Mouse (Mus musculus): Measurements from ENCODE around the gene Jaml. TPM values are rescaled to one million over a fixed set of nuclear protein-coding genes. Genes with fewer than 3 reads are reported as not detected.

Gene Jaml
- polyA plus RNA-seq, 1 experiment from 2014 or later: 2.2 TPM

- H3K36me3 ChIP-seq: no peaks in the 10 kb centered on the region
- peaks cover 31% of the 10 kb centered on the region for H3K4me1 ChIP-seq
- H3K27me3 ChIP-seq (ENCODE audit: insufficient read depth, poor library complexity, severe bottlenecking): peaks cover 14% of the 10 kb centered on the region; the same call in 1 of the 2 replicates
- H3K9me3 ChIP-seq: no peaks in the 10 kb centered on the region
- WGBS: 2% methylated on average over 13 of the region's 13 CpGs
- peak within 1 kb of the TSS; percentile 68 for H3K4me3 ChIP-seq
- DNase-seq (ENCODE audit: low spot score): no peak
- H3K27ac ChIP-seq: peak within 1 kb of the TSS; percentile 93
Observed at GRCm38 (mm10) chr9:45117741-45118431, 38.9 kb downstream of the Jaml start, which contains the start of gene Scn2b. TSS of gene Scn2b (plus strand) at chr9:45117782.

- Histone ChIP-seq H3K4me1 (peaks cover 33% of the 10 kb centered on the region), H3K27me3 (ENCODE audit: insufficient read depth, poor library complexity, severe bottlenecking) (peaks cover 14% of the 10 kb centered on the region; the same call in 1 of the 2 replicates), H3K4me3 (peak overlapping the region; percentile 68), H3K27ac (peak overlapping the region; percentile 93), H3K36me3 (no peaks in the 10 kb centered on the region), H3K9me3 (no peaks in the 10 kb centered on the region)
- no peak for DNase-seq (ENCODE audit: low spot score)
- WGBS: 25% methylated on average over 10 of the region's 10 CpGs
Observed at GRCm38 (mm10) chr9:45118552-45118951, 39.6 kb downstream of the Jaml start.

GRCm38 (mm10) chr9:45119316-45119953 is 40.5 kb downstream of the Jaml start:
- no peak overlapping the region for H3K4me3 ChIP-seq
- peaks cover 19% of the 10 kb centered on the region; the same call in 1 of the 2 replicates for H3K27me3 ChIP-seq (ENCODE audit: insufficient read depth, poor library complexity, severe bottlenecking)
- no peak for DNase-seq (ENCODE audit: low spot score)
- no peak overlapping the region for H3K27ac ChIP-seq
- H3K9me3 ChIP-seq: no peaks in the 10 kb centered on the region
- WGBS: 91% methylated on average over 8 of the region's 8 CpGs
- H3K4me1 ChIP-seq: peaks cover 33% of the 10 kb centered on the region
- no peaks in the 10 kb centered on the region for H3K36me3 ChIP-seq

GRCm38 (mm10) chr9:45119954-45120530 is 41.1 kb downstream of the Jaml start:
- Histone ChIP-seq H3K27ac (no peak overlapping the region), H3K36me3 (no peaks in the 10 kb centered on the region), H3K4me3 (no peak overlapping the region), H3K27me3 (ENCODE audit: insufficient read depth, poor library complexity, severe bottlenecking) (peaks cover 19% of the 10 kb centered on the region; the same call in 1 of the 2 replicates), H3K4me1 (peaks cover 33% of the 10 kb centered on the region), H3K9me3 (no peaks in the 10 kb centered on the region)
- DNase-seq (ENCODE audit: low spot score): no peak
- WGBS: 84% methylated on average over 14 of the region's 14 CpGs

GRCm38 (mm10) chr9:45120567-45120966 is 41.6 kb downstream of the Jaml start:
- Histone ChIP-seq H3K4me1 (peaks cover 33% of the 10 kb centered on the region), H3K27ac (no peak overlapping the region), H3K9me3 (no peaks in the 10 kb centered on the region), H3K36me3 (no peaks in the 10 kb centered on the region), H3K4me3 (no peak overlapping the region), H3K27me3 (ENCODE audit: insufficient read depth, poor library complexity, severe bottlenecking) (peaks cover 19% of the 10 kb centered on the region; the same call in 1 of the 2 replicates)
- WGBS: 80% methylated on average over 6 of the region's 6 CpGs
- no peak for DNase-seq (ENCODE audit: low spot score)

- Histone ChIP-seq H3K36me3 (peaks cover 2% of the 10 kb centered on the region; the same call in 1 of the 2 replicates), H3K4me3 (no peak overlapping the region), H3K27me3 (ENCODE audit: insufficient read depth, poor library complexity, severe bottlenecking) (peaks cover 21% of the 10 kb centered on the region; the same call in 1 of the 2 replicates), H3K9me3 (no peaks in the 10 kb centered on the region), H3K27ac (no peak overlapping the region), H3K4me1 (peaks cover 29% of the 10 kb centered on the region)
- no peak for DNase-seq (ENCODE audit: low spot score)
- 45% methylated on average over 6 of the region's 6 CpGs for WGBS
Observed at GRCm38 (mm10) chr9:45121001-45121400, 42.0 kb downstream of the Jaml start.

GRCm38 (mm10) chr9:45121769-45122168 is 42.8 kb downstream of the Jaml start:
- 0 out of 2 replicates have a peak overlapping the region, but pooled peaks have one; percentile 38 for H3K27ac ChIP-seq

GRCm38 (mm10) chr9:45122209-45122761 is 43.3 kb downstream of the Jaml start:
- 0 out of 2 replicates have a peak overlapping the region, but pooled peaks have one; percentile 38 for H3K27ac ChIP-seq
- peaks cover 4% of the 10 kb centered on the region; the same call in 1 of the 2 replicates for H3K36me3 ChIP-seq
- WGBS: 28% methylated on average over 9 of the region's 9 CpGs
- peaks cover 27% of the 10 kb centered on the region; the same call in 1 of the 2 replicates for H3K27me3 ChIP-seq (ENCODE audit: insufficient read depth, poor library complexity, severe bottlenecking)
- DNase-seq (ENCODE audit: low spot score): no peak
- no peaks in the 10 kb centered on the region for H3K9me3 ChIP-seq
- peak overlapping the region; percentile 38 for H3K4me3 ChIP-seq
- H3K4me1 ChIP-seq: peaks cover 26% of the 10 kb centered on the region

More at GRCm38 (mm10) chr9:45121769-45122168, 42.8 kb downstream of the Jaml start:
- peak; percentile 87 for DNase-seq (ENCODE audit: low spot score)
- 3% methylated on average over 10 of the region's 10 CpGs for WGBS
- Histone ChIP-seq H3K9me3 (no peaks in the 10 kb centered on the region), H3K4me3 (peak overlapping the region; percentile 38), H3K36me3 (peaks cover 4% of the 10 kb centered on the region; the same call in 1 of the 2 replicates), H3K27me3 (ENCODE audit: insufficient read depth, poor library complexity, severe bottlenecking) (peaks cover 27% of the 10 kb centered on the region; the same call in 1 of the 2 replicates), H3K4me1 (peaks cover 26% of the 10 kb centered on the region)

- Histone ChIP-seq H3K4me1 (peaks cover 13% of the 10 kb centered on the region), H3K4me3 (no peak overlapping the region), H3K9me3 (no peaks in the 10 kb centered on the region), H3K27ac (no peak overlapping the region), H3K27me3 (ENCODE audit: insufficient read depth, poor library complexity, severe bottlenecking) (peaks cover 33% of the 10 kb centered on the region; the same call in 1 of the 2 replicates), H3K36me3 (peaks cover 4% of the 10 kb centered on the region; the same call in 1 of the 2 replicates)
- WGBS: 86% methylated on average over 14 of the region's 14 CpGs
- DNase-seq (ENCODE audit: low spot score): no peak
Observed at GRCm38 (mm10) chr9:45125211-45125610, 46.2 kb downstream of the Jaml start.

- H3K27ac ChIP-seq: no peak overlapping the region
- H3K4me1 ChIP-seq: peaks cover 11% of the 10 kb centered on the region
- peaks cover 4% of the 10 kb centered on the region; the same call in 1 of the 2 replicates for H3K36me3 ChIP-seq
- WGBS: 44% methylated on average over 7 of the region's 7 CpGs
- H3K4me3 ChIP-seq: no peak overlapping the region
- no peak for DNase-seq (ENCODE audit: low spot score)
- H3K9me3 ChIP-seq: no peaks in the 10 kb centered on the region
- peaks cover 40% of the 10 kb centered on the region; the same call in 1 of the 2 replicates for H3K27me3 ChIP-seq (ENCODE audit: insufficient read depth, poor library complexity, severe bottlenecking)
Observed at GRCm38 (mm10) chr9:45126941-45127340, 48.0 kb downstream of the Jaml start.

GRCm38 (mm10) chr9:45130119-45130518 is 51.1 kb downstream of the Jaml start:
- Histone ChIP-seq H3K27me3 (ENCODE audit: insufficient read depth, poor library complexity, severe bottlenecking) (peaks cover 51% of the 10 kb centered on the region), H3K4me3 (no peak overlapping the region), H3K27ac (no peak overlapping the region), H3K36me3 (peaks cover 4% of the 10 kb centered on the region; the same call in 1 of the 2 replicates), H3K9me3 (no peaks in the 10 kb centered on the region), H3K4me1 (peaks cover 21% of the 10 kb centered on the region)
- no peak for DNase-seq (ENCODE audit: low spot score)
- whole genome bisulfite sequencing: 58% methylated on average over 3 of the region's 3 CpGs

GRCm38 (mm10) chr9:45133484-45134310 is 54.7 kb downstream of the Jaml start:
- H3K9me3 ChIP-seq: no peaks in the 10 kb centered on the region
- DNase-seq (ENCODE audit: low spot score): no peak
- H3K27ac ChIP-seq: no peak overlapping the region
- 16% methylated on average over 5 of the region's 5 CpGs for WGBS
- peaks cover 55% of the 10 kb centered on the region for H3K4me1 ChIP-seq
- no peak overlapping the region for H3K4me3 ChIP-seq
- peaks cover 63% of the 10 kb centered on the region for H3K27me3 ChIP-seq (ENCODE audit: insufficient read depth, poor library complexity, severe bottlenecking)
- H3K36me3 ChIP-seq: no peaks in the 10 kb centered on the region
